Mouse (Mus musculus) ovary, adult 10 weeks (tissue): ENCODE measurements around the gene Pou3f1. TPM values are rescaled to one million over a fixed set of nuclear protein-coding genes. Genes with fewer than 3 reads are reported as not detected.

Experiments used
- polyA plus RNA-seq: library from polyadenylated mRNA; stranded (reverse); fragments of 350-450 nt; fragmentation: Illumina TruSeq; extraction: RNeasy Lipid Tissue Mini Kit (QIAGEN cat#74804); gene quantifications from one replicate; pipeline ENCODE4 v1.2.3, GENCODE M21; 2014

The Pou3f1 gene
- polyA plus RNA-seq: not detected

DNA sequence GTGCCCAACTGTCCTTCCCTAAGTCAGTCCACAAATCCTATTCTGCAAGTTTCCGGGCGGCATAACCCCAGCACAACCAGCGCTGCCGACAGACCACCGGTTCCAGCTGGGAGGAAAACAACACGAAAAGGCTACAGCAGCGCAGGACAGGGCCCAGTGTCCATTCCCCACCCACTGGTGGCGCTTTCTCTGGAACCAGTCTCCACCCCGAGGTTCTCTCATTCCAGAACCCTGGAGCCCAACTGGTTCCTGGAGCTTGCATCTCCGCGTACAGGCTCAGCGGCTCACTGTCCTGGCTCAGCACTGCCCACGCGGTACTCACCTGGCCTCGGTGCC, at the start of gene Pou3f1:
TSS of gene Pou3f1 (plus strand) at position 290 of the 336 bp plus-strand sequence.

GRCm38 (mm10) chr4:124610703-124611102, 45.9 kb upstream of the Pou3f1 start, which contains the start of gene 3100002H09Rik:
TSS of gene 3100002H09Rik (minus strand) at chr4:124610803.

DNA sequence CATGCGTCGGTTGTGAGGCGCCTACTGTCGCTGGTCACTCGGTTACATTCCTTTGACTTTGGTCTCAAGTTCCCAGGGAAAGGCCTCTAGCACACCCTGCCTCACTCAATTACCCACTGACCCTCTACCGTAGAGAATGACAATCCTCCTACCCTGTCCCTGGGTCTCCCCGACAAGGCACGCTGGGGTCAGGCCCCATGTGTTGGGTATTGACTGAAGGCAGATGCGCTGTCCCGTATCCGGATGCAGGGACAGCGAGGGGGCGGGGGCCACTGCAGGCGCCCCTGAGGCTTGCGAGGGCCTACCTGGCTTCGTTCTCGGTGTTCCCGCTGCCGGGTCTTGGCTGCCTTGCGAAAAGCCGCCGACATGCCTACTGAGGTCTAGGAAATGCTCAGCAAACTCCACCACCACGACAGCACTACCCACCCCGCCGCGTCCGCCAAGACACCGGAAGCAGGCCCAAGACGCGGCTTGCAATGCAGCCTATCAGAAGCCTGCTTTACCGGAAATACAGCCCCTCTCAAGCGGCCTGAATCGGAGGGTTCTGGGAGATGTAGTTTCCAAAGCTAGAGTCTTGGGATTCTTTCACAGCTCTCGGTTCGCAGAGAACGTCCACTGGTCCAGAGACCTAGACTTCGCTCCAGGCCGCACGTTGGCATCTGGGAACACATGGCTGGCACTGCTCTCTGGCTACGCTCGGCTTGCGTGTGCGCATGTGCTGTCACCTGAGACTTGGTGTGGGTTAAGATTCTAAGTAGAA, 36.7 kb downstream of the Pou3f1 start, which contains the start of gene Utp11:
TSS of gene Utp11 (minus strand) at position 466 of the 760 bp plus-strand sequence.

DNA sequence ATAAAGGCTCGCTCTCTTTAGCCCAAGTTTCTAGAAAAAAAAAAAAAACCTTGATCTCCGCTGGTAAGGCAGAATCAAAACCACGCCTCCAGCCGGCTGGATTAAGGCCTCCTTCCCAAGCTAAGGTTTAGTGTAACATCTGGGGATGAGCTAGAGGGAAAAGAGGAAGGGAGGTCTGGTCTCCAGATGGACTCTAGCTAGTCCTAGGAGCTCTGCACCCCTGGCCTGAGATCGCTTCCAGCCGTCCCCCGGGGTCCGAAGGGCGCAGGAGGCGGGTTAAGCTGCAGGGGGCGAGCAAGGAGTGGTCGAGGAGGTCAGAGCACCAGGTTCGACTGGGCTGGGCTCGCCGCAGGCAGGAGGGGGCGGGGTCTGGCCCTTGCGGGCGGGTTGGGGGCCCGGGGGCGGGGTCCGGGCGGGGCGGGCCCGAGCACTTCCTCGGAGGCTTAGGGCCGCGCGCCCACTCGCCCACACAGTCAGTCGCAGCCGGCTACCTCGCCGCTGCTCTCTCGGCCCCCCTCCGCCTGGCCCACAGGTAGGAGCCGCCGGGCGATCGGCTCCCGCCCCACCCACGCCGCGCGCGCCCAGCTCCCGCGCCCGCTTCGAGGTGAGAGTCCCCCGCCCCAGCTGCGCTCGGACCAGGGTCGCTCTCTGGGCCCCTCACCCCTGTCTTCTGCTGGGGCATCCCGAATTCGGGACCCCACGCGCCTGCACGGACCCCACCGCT, 43.8 kb downstream of the Pou3f1 start, which contains the start of gene Fhl3:
TSS of gene Fhl3 (plus strand) at position 454 of the 724 bp plus-strand sequence.

Other genes with a start within 250 kb of the Pou3f1 start
- gene 3100002H09Rik, start 46.0 kb upstream of the Pou3f1 start, polyA plus RNA-seq: not detected
- 60.9 TPM for gene Utp11, start 36.8 kb downstream of the Pou3f1 start, polyA plus RNA-seq
- 0.29 TPM for gene Fhl3, start 43.9 kb downstream of the Pou3f1 start, polyA plus RNA-seq
- 57.9 TPM for gene Sf3a3, start 58.0 kb downstream of the Pou3f1 start, polyA plus RNA-seq
- gene Inpp5b, start 85.0 kb downstream of the Pou3f1 start, polyA plus RNA-seq: 23.3 TPM
- gene Mtf1, start 145.3 kb downstream of the Pou3f1 start, polyA plus RNA-seq: 16.2 TPM
- 23.4 TPM for gene Yrdc, start 193.9 kb downstream of the Pou3f1 start, polyA plus RNA-seq
- gene 1110065P20Rik, start 194.4 kb downstream of the Pou3f1 start, polyA plus RNA-seq: 4.1 TPM
- gene Maneal, start 205.4 kb downstream of the Pou3f1 start, polyA plus RNA-seq: 0.60 TPM
- gene Epha10, start 224.1 kb downstream of the Pou3f1 start, polyA plus RNA-seq: not detected